8 mouse cellular contexts compared by ENCODE assay signal in genomic region chr16:32658743-32659171, GRCm38 (mm10). TPM values are rescaled to one million over a fixed set of nuclear protein-coding genes. Genes with fewer than 3 reads are reported as not detected.
A peak's percentile ranks its signal among the peaks of the same experiment; 100 is the strongest.
DNase-seq lines count a peak whose midpoint lies in the region; ATAC-seq and TF ChIP-seq lines count a peak whose summit lies in the region.

No protein-coding gene starts in this region.

- H3K27me3 ChIP-seq in hindbrain, embryonic 15.5 days: no peaks in the 10 kb centered on the region
- H3K27me3 ChIP-seq in midbrain, embryonic 10.5 days (ENCODE audit: low read depth, poor library complexity, severe bottlenecking): no peaks in the 10 kb centered on the region
- no peaks in the 10 kb centered on the region for H3K27me3 ChIP-seq in stomach, postnatal 0 days (ENCODE audit: control insufficient read depth, insufficient read depth, low read length)

- peak overlapping the region; percentile 69 for H3K9ac ChIP-seq in hindbrain, embryonic 15.5 days
- H3K9ac ChIP-seq in stomach, postnatal 0 days (ENCODE audit: low read length): peak overlapping the region; percentile 53

- no peaks in the 10 kb centered on the region for H3K9me3 ChIP-seq in hindbrain, embryonic 15.5 days
- no peaks in the 10 kb centered on the region for H3K9me3 ChIP-seq in midbrain, embryonic 10.5 days (replicated peaks)
- H3K9me3 ChIP-seq in stomach, postnatal 0 days (ENCODE audit: control insufficient read depth, low read length): no peaks in the 10 kb centered on the region

- peak overlapping the region; percentile 78 for H3K4me2 ChIP-seq in hindbrain, embryonic 15.5 days
- H3K4me2 ChIP-seq in stomach, postnatal 0 days (replicated peaks; ENCODE audit: low read depth): peak overlapping the region; percentile 48

- H3K36me3 ChIP-seq in hindbrain, embryonic 15.5 days: no peaks in the 10 kb centered on the region
- peaks cover 10% of the 10 kb centered on the region for H3K36me3 ChIP-seq in midbrain, embryonic 10.5 days
- H3K36me3 ChIP-seq in stomach, postnatal 0 days (ENCODE audit: control insufficient read depth, insufficient read depth, low read length): no peaks in the 10 kb centered on the region

- no peak for TF ChIP-seq EP300 in stomach, postnatal 0 days (optimal IDR thresholded peaks at IDR 0.05)

- TF ChIP-seq CTCF in stomach, postnatal 0 days (IDR thresholded peaks at IDR 0.05; ENCODE audit: low read depth): no peak

- H3K4me1 ChIP-seq in hindbrain, embryonic 15.5 days (replicated peaks): peaks cover 67% of the 10 kb centered on the region
- peaks cover 68% of the 10 kb centered on the region for H3K4me1 ChIP-seq in midbrain, embryonic 10.5 days
- peaks cover 14% of the 10 kb centered on the region for H3K4me1 ChIP-seq in stomach, postnatal 0 days (replicated peaks; ENCODE audit: control insufficient read depth, insufficient read depth)

- H3K27ac ChIP-seq in hindbrain, embryonic 15.5 days (replicated peaks): peak overlapping the region; percentile 90
- peak overlapping the region; percentile 29; the same call in 1 of the 2 replicates for H3K27ac ChIP-seq in midbrain, embryonic 10.5 days (replicated peaks)
- H3K27ac ChIP-seq in stomach, postnatal 0 days (replicated peaks): peak overlapping the region; percentile 45; the same call in 1 of the 2 replicates

- H3K4me3 ChIP-seq in hindbrain, embryonic 15.5 days: peak overlapping the region; percentile 54
- H3K4me3 ChIP-seq in midbrain, embryonic 10.5 days: peak overlapping the region; percentile 47
- peak overlapping the region; percentile 27 for H3K4me3 ChIP-seq in stomach, postnatal 0 days (ENCODE audit: low read depth, low read length)

- WGBS in hindbrain, embryonic 15.5 days: 0% methylated on average over 18 of the region's 21 CpGs
- 2% methylated on average over 17 of the region's 21 CpGs for WGBS in midbrain, embryonic 10.5 days
- WGBS in stomach, postnatal 0 days: 12% methylated on average over 10 of the region's 21 CpGs

- peak; percentile 18 for ATAC-seq in hindbrain, embryonic 15.5 days (ENCODE audit: low FRiP score, low read depth)
- no peak for ATAC-seq in stomach, postnatal 0 days (ENCODE audit: low FRiP score, low TSS enrichment)

- DNase-seq in layer of hippocampus, postnatal 10 days (ENCODE audit: low spot score in 2 of 2): peak; percentile 48 to 59
- no peak for DNase-seq in layer of hippocampus, adult 9-10 months (ENCODE audit: low spot score)
- DNase-seq in NIH3T3 (ENCODE audit: low read depth): peak; percentile 60
- peak; percentile 68 to 75 for DNase-seq in cerebellum, postnatal 14 days
- peak; percentile 26 for DNase-seq in midbrain, embryonic 10.5 days (ENCODE audit: low spot score)
- peak; percentile 35 for DNase-seq in stomach, postnatal 0 days (ENCODE audit: low spot score)
- no peak for DNase-seq in spleen, adult 18-20 months

RNA-seq across cellular contexts. Expression of gene Tnk2, which starts 15.1 kb away (rescaled TPM):
- total RNA-seq in layer of hippocampus, postnatal 10 days (2021): 100 to 1,000 TPM; 114 to 128 TPM
- polyA plus RNA-seq in hindbrain, embryonic 15.5 days (2015; fragmentation: Nextera tagmentation; extraction: Ambion mirVana): 19.3 and 25.9 TPM in 2 replicates
- 8.4 and 9.8 TPM in 2 replicates for polyA plus RNA-seq in midbrain, embryonic 10.5 days (2016; fragmentation: Nextera tagmentation; extraction: Ambion mirVana)
- 17.1 and 21.0 TPM in 2 replicates for polyA plus RNA-seq in stomach, postnatal 0 days (2015; fragmentation: Nextera tagmentation; extraction: Ambion mirVana)

RNA-seq across cellular contexts. Expression of gene Tfrc, which starts 50.0 kb away (rescaled TPM):
- total RNA-seq in layer of hippocampus, postnatal 10 days (2021): 100 to 1,000 TPM in 1 of 2 experiments, 10 to 100 TPM in 1; 97.9 to 112 TPM
- polyA plus RNA-seq in hindbrain, embryonic 15.5 days (2015; fragmentation: Nextera tagmentation; extraction: Ambion mirVana): 29.9 and 33.5 TPM in 2 replicates
- 68.7 and 71.9 TPM in 2 replicates for polyA plus RNA-seq in midbrain, embryonic 10.5 days (2016; fragmentation: Nextera tagmentation; extraction: Ambion mirVana)
- 45.6 and 50.0 TPM in 2 replicates for polyA plus RNA-seq in stomach, postnatal 0 days (2015; fragmentation: Nextera tagmentation; extraction: Ambion mirVana)

Comparison
In these comparisons a context has a peak if more than half of its experiments do, and no peak if none do; other contexts are left out.
1. DNase-seq: peak in layer of hippocampus, postnatal 10 days (2 of 2), NIH3T3 (single experiment), cerebellum, postnatal 14 days (2 of 2), midbrain, embryonic 10.5 days (single experiment) and stomach, postnatal 0 days (single experiment); none in layer of hippocampus, adult 9-10 months (single experiment) and spleen, adult 18-20 months (0 of 2).
2. H3K27ac ChIP-seq: peak in every context shown above with its lines; median percentile 90 in hindbrain, embryonic 15.5 days; 45 in stomach, postnatal 0 days; 29 in midbrain, embryonic 10.5 days.
3. Peak in every context shown above with its lines, with median percentiles within 50 percentile points of each other: H3K4me3 ChIP-seq.